Mouse (Mus musculus) embryonic facial prominence, embryonic 10.5 days (tissue): ENCODE measurements around the gene Ncl. TPM values are rescaled to one million over a fixed set of nuclear protein-coding genes. Genes with fewer than 3 reads are reported as not detected.
A peak's percentile ranks its signal among the peaks of the same experiment; 100 is the strongest.

Experiments used
- DNase-seq: peaks from one replicate; pipeline ENCODE4 v3.0.0-alpha.2; 2017; ENCODE audit warnings: low spot score
- H3K27ac ChIP-seq: fragments of 300-500 bp; sonication (generic); replicated peaks from 2 replicates; pipeline ENCODE4 v1.5.1; 2016; ENCODE audit warnings: mild to moderate bottlenecking
- H3K27me3 ChIP-seq: fragments of 300-500 bp; sonication (generic); replicated peaks from 2 replicates; pipeline ENCODE4 v1.6.1; 2016; ENCODE audit warnings: low read depth, mild to moderate bottlenecking; ENCODE audit not compliant: poor library complexity, severe bottlenecking
- H3K36me3 ChIP-seq: fragments of 300-500 bp; sonication (generic); replicated peaks from 2 replicates; pipeline ENCODE4 v1.6.1; 2016; ENCODE audit warnings: mild to moderate bottlenecking, moderate library complexity
- H3K4me1 ChIP-seq: fragments of 300-500 bp; sonication (generic); 2 replicates; pipeline ENCODE4 v1.6.1; 2016
- H3K4me3 ChIP-seq: fragments of 300-500 bp; sonication (generic); 2 replicates; pipeline ENCODE4 v1.5.1; 2016; ENCODE audit warnings: mild to moderate bottlenecking, moderate library complexity
- H3K9me3 ChIP-seq: fragments of 300-500 bp; sonication (generic); 2 replicates; pipeline ENCODE4 v1.6.1; 2016; ENCODE audit warnings: mild to moderate bottlenecking
- WGBS: fragments of 180-500 bp; shearing (Covaris S2); methylation state at CpG from one replicate; pipeline ENCODE4 v1.1.7; 2016; 5-methylcytosine and 5-hydroxymethylcytosine counted together
- polyA plus RNA-seq: library from polyadenylated mRNA; unstranded; fragments of >200 nt; fragmentation: Nextera tagmentation; extraction: Ambion mirVana; gene quantifications from 2 replicates; pipeline ENCODE4 v1.2.1, GENCODE M21; 2016

Gene Ncl
- polyA plus RNA-seq, 1 experiment from 2014 or later = 641 TPM

- peak overlapping the region; percentile 63 for H3K27ac ChIP-seq
- H3K4me1 ChIP-seq = peaks cover 44% of the 10 kb centered on the region
- peak; percentile 24 for DNase-seq
- 27% methylated on average over 4 of the region's 4 CpGs for WGBS
- H3K27me3 ChIP-seq = peaks cover 64% of the 10 kb centered on the region
- H3K4me3 ChIP-seq = no peak overlapping the region
- no peaks in the 10 kb centered on the region; the same call in 1 of the 2 replicates for H3K9me3 ChIP-seq
- peaks cover 16% of the 10 kb centered on the region for H3K36me3 ChIP-seq
Observed at GRCm38 (mm10) chr1:86307871-86308641, 51.1 kb downstream of the Ncl start.

- DNase-seq = no peak
- WGBS = 90% methylated on average over 7 of the region's 7 CpGs
- no peaks in the 10 kb centered on the region; the same call in 1 of the 2 replicates for H3K9me3 ChIP-seq
- no peak overlapping the region for H3K4me3 ChIP-seq
- peaks cover 16% of the 10 kb centered on the region for H3K36me3 ChIP-seq
- peaks cover 70% of the 10 kb centered on the region for H3K27me3 ChIP-seq
- H3K27ac ChIP-seq = no peak overlapping the region
- H3K4me1 ChIP-seq = peaks cover 52% of the 10 kb centered on the region
Observed at GRCm38 (mm10) chr1:86307177-86307762, 51.9 kb downstream of the Ncl start.

- peaks cover 54% of the 10 kb centered on the region for H3K4me1 ChIP-seq
- H3K27ac ChIP-seq = 0 out of 2 replicates have a peak overlapping the region, but pooled peaks have one; percentile 6
- H3K4me3 ChIP-seq = no peak overlapping the region
- H3K27me3 ChIP-seq = peaks cover 75% of the 10 kb centered on the region
- 82% methylated on average over 3 of the region's 3 CpGs for WGBS
- H3K9me3 ChIP-seq = no peaks in the 10 kb centered on the region; the same call in 1 of the 2 replicates
- H3K36me3 ChIP-seq = peaks cover 16% of the 10 kb centered on the region
- no peak for DNase-seq
Observed at GRCm38 (mm10) chr1:86306686-86307085, 52.5 kb downstream of the Ncl start.

DNA sequence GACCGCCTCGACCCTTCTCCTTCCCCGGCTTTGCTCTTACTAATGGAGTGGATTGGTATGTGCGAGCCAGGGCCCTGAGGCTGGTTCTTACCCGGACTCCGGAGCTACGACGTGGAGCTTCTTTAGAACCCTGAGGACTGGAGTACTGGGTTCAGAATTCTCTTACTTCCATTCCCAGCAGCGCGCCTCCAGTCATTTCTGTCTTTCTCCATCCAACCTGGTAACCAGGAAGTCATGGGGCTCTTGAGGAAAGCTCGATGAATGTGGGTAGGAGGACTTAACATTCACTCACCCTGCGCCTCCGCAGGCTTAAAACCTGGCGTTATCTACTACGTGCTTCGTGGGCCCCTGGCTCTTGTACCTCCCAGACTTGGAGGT, 55.3 kb downstream of the Ncl start:
- Histone ChIP-seq H3K4me3 (peak overlapping the region; percentile 81), H3K27me3 (peaks cover 73% of the 10 kb centered on the region), H3K4me1 (peaks cover 54% of the 10 kb centered on the region), H3K9me3 (no peaks in the 10 kb centered on the region; the same call in 1 of the 2 replicates), H3K27ac (peak overlapping the region; percentile 80), H3K36me3 (peaks cover 16% of the 10 kb centered on the region)
- WGBS = 2% methylated on average over 16 of the region's 16 CpGs
- no peak for DNase-seq

DNA sequence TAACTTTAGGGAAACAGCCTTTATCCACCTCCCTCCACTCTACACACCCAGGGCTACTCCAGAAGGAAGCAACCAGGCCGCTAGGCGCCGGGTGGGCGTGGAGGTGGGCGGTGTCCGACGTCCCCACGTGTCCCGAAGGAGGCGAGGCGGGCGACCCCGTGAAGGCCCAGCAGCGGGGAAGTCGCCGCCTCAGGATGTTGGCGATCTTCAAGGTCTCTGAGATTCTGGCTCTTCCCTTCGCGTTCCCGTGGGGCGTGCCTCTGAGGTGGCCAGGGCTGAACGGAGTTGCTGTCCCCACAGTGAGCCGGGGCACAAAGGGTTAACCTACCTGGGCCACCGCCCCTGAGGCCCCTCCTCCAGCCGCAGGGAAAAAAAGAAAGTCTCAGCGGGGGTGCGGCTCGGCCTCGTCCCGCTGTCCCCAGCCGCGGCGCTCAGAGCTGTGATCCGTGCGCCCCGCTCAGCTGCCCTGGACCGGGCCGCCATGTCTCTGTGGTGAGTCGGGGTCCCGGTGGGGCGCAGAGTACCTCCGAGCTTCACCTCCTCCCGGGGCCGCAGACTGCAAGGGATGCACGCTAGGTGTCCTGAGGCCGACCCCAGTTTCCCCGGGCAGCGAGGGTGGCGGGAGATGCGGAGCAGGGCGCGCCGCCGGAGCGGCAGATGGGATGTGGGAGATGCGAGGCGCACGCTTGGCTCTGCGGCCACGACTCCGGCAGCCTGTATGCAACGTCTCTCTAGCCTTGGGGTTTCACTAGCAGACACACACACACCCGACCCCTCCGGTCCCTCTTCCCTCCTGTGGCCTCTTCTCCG, 55.9 kb downstream of the Ncl start:
- Histone ChIP-seq H3K9me3 (no peaks in the 10 kb centered on the region; the same call in 1 of the 2 replicates), H3K27me3 (peaks cover 72% of the 10 kb centered on the region), H3K4me3 (peak overlapping the region; percentile 81), H3K4me1 (peaks cover 51% of the 10 kb centered on the region), H3K36me3 (peaks cover 16% of the 10 kb centered on the region), H3K27ac (peak overlapping the region; percentile 80)
- peak; percentile 87 for DNase-seq
- under 1% methylated on average over 65 of the region's 65 CpGs for WGBS

DNA sequence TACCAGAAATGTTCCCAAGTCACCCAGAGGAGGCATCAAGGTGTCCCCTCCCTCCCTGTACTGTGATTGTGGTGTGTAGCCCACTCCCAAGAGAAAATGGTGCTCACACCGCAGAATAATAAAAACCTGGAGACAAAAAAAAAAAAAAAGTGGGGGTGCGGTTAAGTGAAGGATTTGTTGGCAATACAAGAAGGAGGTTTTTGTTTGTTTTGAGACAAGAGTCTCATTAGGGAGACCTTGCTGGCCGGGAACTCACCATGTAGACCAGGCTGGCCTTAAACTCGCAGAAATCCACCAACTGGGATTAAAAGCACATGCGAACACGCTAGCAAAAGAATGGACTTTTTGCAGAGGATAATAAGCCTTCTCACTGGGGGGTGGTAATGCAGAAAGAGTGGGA, 56.7 kb downstream of the Ncl start, which contains the start of gene B3gnt7:
B3gnt7 (plus strand) TSS at position 301 of the 400 bp plus-strand sequence.
- peaks cover 16% of the 10 kb centered on the region for H3K36me3 ChIP-seq
- no peaks in the 10 kb centered on the region; the same call in 1 of the 2 replicates for H3K9me3 ChIP-seq
- peak within 1 kb of the TSS; percentile 81 for H3K4me3 ChIP-seq
- no peak for DNase-seq
- H3K27ac ChIP-seq = peak within 1 kb of the TSS; percentile 80
- peaks cover 45% of the 10 kb centered on the region for H3K4me1 ChIP-seq
- H3K27me3 ChIP-seq = peaks cover 78% of the 10 kb centered on the region
- 26% methylated on average over 6 of the region's 6 CpGs for WGBS

DNA sequence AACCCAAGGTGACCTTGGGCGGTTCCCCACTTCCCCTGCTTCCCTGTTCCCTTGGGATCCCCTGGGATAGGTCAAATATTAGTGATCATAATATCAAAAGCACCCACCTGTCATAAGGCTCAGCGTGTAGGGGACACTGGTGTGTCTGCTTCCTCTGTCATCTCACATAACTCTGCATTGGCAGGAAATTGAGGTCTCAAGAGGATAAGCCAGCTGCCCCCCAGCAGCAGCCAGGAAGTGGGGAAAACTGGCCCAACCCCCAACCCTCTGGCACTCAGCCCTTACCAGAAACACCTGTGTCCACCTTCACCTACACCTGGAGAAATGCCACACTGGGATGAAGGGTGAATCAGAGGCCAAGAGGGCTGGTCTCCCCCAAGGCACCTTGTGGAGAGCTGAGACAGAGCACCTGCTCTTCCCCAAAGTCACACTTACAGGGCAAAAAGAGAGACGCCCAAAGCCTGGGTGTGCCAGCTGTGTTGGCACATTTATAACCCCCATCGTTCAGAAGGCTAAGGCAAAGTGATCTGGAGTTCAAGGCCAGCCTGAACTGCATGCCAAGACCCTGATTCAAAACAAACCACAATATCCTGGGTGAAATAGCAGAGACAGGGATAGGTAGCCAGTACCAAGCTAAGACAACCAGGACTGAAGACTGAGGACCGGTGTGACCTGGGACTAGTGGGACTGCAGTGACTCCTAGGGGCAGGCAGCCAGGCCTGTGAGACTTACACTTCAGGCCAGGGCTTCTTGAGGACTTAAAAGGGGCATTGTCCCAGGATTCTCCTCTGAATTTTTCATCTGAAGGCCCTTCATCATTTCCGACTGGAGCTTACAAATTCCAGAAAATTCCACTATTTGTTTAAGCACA, 57.7 kb downstream of the Ncl start:
- Histone ChIP-seq H3K27ac (no peak overlapping the region), H3K36me3 (peaks cover 13% of the 10 kb centered on the region), H3K4me1 (peaks cover 42% of the 10 kb centered on the region), H3K27me3 (peaks cover 77% of the 10 kb centered on the region), H3K9me3 (no peaks in the 10 kb centered on the region; the same call in 1 of the 2 replicates), H3K4me3 (no peak overlapping the region)
- 47% methylated on average over 6 of the region's 6 CpGs for WGBS
- no peak for DNase-seq

- H3K36me3 ChIP-seq = peaks cover 6% of the 10 kb centered on the region
- H3K27me3 ChIP-seq = peaks cover 75% of the 10 kb centered on the region
- no peak overlapping the region for H3K4me3 ChIP-seq
- H3K4me1 ChIP-seq = peaks cover 42% of the 10 kb centered on the region
- H3K27ac ChIP-seq = no peak overlapping the region
- DNase-seq = no peak
- 56% methylated on average over 7 of the region's 7 CpGs for WGBS
- no peaks in the 10 kb centered on the region; the same call in 1 of the 2 replicates for H3K9me3 ChIP-seq
Observed at GRCm38 (mm10) chr1:86300731-86301130, 58.5 kb downstream of the Ncl start.

GRCm38 (mm10) chr1:86300093-86300492, 59.1 kb downstream of the Ncl start:
- Histone ChIP-seq H3K9me3 (no peaks in the 10 kb centered on the region), H3K27me3 (peaks cover 69% of the 10 kb centered on the region), H3K27ac (no peak overlapping the region), H3K36me3 (peaks cover under 1% of the 10 kb centered on the region), H3K4me1 (peaks cover 44% of the 10 kb centered on the region), H3K4me3 (no peak overlapping the region)
- DNase-seq = peak; percentile 45
- WGBS = 24% methylated on average over 2 of the region's 2 CpGs
